Mouse (Mus musculus) adrenal gland (tissue): ENCODE results near the gene Prdm16.

Experiments used
- intact Hi-C: fragments of 180-260 bp; cut with DNase I; formaldehyde crosslinking; loops from one replicate; pipeline ENCODE4 v1.15.1; 2025

Prdm16 gene

DNA sequence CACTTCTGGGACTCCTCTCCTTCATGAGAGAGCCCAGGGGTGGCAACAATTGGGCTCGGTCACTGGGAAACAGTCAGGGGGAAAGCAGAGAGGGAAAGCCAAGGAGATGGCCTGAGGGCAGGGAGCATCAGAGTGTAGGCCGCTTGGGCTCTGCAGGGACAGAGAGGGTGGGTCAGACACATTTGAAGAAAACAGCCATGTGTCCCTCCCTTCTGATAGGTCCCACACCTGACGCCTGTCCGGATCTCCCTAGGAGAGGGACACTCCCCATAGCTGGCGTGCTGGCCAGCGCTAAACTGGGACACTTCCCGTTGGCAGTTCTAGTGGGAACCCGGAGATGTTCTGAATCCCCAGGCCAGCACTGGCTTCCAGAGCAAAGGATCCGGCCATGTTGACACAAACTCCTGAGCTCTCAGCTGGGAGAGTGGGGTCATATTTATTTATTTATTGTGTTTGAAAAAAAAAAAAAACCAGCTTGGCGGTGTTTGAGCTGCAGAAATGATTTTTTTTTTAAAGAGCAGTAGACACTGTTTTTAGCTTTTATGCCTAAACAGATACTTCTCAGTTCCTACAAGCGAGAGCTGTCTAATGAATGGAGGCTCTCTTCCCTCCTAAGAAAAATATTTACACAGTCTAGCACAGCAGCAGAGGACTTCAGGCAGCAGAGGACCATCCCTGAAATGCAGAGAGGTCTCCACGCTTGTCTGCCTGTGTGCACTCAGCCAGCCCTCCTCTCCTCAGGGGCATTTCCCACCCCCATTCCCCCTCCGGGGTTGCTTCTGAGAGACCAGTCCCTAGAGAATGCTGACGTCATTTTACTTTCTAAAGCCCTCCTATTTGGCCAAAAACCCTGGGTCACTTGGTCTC, 154.7 kb downstream of the Prdm16 start:
- intact Hi-C loops = no loop called here

DNA sequence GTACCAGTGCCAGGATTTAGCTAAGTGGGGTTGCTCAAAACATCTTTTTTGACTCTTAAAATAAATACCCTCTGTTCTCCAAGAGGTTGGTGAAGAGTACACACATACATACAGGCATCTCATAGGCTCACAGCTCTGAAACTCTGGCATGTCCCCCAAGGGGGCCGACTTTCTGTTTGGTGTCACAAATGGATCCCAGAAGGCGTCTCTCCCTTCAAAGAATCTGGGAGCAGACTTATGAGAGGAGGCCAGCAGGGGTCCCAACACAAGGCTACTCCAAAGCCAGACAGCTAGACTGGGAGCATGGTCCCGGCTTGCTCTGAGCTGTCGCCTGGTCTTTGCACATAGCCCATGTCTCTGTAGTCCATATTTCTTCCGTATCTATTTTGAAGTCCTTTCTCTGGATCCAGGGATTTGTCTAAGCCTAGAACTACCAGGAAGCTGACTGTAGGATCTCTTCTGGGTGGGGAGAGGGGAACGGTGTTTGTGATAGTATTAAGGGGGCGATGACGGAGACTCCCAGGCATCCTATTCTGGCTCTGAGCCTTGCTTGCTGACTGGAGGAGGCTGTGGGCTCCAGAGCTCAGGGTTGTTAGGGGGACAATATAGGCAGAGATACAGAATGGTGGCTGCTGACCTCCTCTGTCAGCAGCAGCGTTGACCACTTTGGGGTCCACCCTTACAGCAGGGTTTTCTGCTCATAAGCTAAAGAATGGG, 156.0 kb downstream of the Prdm16 start:
- intact Hi-C loops = no loop called here

DNA sequence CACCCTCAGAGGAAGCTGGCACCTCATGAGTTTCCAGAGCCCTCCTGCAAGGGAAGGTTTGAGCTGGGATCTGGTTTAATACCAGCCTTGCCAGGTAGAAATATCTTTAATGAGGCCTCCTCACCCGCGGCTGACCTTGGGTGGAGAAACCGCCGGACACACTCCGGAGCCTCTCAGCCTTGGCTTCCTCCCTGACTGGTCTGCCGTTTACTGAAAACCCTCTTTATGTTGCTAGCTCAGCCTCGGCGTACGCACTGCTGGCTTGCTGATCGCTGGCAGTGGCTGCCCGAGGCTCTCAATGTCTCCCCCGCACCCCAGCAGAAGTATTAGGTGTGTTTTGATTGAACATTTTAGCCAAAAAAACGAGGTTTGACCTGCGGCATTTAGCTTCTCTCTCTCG, 156.5 kb downstream of the Prdm16 start:
- intact Hi-C loops = no loop called here

DNA sequence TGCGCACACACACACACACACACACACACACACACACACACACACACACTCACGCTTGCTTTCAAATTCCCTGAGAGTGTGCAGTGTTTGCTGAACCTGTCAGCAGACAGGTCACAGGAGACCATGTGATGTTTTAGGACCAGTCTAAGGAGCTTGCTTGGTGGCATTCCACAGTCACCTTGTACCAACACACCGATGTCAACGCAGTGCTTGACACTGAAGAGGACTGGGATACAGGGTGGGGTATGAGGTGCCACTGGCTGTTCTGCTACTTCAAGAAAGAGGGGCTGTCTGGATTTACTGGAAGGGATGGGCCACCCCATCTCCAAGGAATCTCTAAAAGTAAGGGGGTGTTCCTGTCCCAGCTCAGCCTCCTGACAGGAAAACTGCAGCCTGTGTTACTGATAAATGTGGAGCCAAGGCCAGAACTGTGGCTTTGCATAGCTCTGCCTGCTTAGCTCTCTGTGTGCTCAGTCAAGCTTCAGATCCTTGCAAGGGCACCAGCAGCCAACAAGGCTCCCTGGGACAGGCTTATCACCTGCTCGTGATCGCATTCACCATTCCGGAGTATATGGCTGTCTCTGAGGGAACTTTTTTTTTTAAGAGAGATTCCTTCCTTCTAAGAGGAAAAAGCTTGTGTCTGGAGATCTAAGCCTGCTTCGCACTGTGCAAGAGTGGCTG, 157.6 kb downstream of the Prdm16 start:
- intact Hi-C loops = no loop called here

DNA sequence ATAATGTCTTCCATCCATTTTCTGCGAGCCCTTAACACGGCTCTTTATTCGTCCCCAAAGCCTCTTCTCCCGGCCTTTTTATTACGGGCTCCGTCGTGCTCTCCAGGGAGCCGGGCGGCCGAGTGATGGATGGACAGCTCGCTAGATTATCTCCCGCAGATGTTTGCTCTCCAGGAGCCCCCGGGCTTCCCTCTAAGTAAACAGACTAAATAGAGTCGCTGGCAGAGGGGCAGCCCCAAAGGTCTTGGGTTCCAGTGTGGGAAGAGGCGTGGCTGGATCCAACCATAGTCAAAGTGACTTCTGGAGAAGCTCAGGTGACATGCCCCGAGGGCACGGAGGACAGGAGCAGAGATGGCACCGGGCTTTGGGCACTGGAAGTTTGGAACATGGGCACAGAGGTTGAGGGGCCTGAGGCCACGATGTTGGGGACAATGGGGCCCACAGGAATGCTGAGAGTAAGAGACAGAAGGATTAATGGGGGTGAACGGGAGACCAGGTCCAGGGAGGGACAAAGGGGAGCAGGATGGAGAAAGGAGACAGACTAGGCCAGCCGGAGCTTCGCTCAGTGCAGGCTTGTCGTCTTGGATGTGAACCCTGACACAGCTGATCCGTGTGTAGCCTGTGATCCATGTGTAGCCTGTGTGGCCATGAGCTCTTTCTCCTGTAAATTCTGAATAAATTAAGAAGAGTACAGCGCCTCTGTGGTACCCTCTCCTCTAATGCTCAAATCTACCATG, 162.9 kb downstream of the Prdm16 start:
- intact Hi-C loops = no loop called here

DNA sequence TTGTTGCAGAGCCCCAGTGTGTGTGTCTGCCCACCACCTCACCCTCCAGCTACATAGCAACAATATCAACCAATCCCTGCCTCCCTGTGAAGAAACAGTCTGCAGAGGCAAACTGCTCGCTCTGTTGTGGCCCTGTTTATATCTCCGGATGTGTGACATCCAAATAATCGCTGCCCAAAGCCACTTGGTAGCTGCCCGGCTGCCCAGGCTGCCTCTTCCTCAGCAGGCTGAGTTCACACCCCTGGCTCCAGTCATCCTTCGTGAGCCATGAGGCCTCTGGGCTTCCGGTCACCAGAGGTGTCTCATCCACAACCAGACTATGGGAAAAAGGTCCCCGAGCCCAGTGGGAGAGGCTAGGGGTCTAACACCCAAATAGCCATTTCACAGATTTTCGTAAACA, 164.1 kb downstream of the Prdm16 start:
- intact Hi-C loops = no loop called here

DNA sequence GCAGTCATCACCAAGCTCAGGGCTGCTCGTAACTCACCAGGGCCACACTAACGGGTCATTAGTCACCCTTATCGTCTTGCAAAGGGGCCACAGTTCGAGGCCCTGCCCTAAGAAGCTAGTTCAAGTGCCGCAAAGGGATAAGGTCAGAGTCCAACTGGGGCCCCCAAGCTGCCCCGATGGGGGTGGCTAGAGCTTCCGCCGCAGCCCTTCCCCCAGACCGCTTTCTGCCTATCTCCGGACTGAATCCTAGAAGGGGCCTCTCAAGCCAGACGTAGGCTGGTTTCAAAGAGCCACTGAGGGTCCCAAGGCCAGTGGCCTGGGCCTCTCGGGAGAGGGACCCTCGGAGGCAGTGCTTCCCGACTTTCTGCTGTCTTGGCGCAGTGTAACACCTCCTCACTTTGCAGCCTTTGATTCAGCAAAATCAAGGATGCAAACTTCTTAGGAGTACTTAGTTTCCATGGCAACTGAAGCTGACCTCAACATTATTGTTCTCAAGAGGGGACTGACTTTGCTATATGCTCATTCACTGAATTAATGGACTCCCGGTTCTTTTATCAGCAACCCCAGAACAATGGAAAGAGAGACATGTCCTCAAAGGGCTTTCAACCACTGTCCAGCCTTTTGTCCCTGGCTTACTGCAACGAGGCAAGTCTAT, 165.1 kb downstream of the Prdm16 start:
- intact Hi-C loops = no loop called here

DNA sequence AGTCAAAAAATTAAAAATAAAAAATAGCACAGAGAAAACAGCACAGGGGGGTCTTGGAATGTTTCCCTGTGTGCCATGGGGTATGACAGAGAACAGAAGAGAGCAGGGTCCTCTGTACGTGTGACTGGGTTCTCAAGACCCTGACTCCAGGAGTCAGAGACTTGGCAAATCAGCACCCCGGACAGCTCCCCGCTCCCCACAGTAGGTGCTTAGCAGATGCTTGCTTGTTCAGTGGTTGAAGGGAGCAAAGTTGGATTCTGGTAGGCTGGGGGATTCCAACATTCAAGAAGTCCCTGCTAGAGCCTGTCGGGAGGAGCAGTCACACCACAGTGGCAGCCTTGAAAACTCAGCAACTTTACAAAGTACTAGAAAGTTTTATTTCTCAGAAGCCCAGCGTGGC, 170.4 kb downstream of the Prdm16 start:
- intact Hi-C loops = no loop called here

DNA sequence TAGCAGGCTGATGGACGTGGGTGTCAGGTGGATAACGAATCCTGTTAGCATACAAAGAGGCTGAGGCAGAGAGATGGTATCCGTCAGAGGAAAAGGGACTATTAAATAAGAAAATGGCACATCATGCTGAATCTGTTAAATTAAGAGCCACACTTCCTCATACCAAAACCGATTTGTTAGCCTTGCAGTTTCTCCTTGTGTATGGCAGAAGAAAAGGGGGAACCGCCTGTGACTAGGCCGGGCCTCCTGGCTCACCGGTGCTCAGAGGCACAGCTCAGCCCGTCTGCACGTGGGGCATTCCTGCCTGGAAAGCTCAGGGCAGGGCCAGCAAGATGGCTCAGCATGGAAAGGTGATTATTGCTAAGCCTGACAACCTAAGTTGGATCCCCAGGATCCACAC, 171.6 kb downstream of the Prdm16 start:
- intact Hi-C loops = no loop called here

DNA sequence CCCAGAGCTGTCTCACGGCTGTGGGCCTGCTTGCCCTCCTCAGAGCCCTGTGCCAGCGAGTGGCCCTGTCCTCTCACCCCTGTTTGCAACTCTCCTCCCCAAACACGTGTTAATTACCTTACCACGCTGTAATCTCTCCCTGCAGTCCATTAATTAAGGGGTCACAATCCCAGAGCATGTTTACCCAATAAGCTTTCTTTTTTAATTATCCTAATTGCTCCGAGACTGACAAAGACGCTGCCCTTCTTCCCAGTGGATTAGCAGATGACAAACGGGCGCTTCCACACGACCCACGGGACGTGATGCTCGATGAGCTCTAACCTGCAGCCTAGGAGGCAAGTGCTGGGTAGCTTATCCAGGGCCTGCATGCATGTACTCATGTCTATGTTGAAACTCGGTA, 176.7 kb downstream of the Prdm16 start:
- intact Hi-C loops = no loop called here

DNA sequence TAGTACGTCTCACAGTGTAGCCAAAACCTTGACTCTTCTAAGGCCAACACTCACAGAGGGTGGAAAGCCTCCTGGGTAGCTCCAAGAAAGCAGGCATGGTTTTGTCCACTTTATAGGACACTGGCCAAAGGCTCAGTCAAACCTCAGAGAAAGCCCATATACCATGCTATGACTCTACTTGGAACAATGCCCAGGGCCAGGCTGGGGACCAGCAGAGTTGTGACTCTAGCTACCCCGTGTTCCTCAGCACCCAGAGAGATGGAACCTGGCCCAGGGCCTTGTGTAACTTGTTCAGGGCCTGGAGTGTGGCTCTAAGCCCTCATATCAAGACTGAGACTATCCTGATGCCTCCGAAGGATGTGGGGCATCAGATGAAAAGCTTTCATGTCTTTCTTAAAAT, 178.9 kb downstream of the Prdm16 start:
- intact Hi-C loops = no loop called here

DNA sequence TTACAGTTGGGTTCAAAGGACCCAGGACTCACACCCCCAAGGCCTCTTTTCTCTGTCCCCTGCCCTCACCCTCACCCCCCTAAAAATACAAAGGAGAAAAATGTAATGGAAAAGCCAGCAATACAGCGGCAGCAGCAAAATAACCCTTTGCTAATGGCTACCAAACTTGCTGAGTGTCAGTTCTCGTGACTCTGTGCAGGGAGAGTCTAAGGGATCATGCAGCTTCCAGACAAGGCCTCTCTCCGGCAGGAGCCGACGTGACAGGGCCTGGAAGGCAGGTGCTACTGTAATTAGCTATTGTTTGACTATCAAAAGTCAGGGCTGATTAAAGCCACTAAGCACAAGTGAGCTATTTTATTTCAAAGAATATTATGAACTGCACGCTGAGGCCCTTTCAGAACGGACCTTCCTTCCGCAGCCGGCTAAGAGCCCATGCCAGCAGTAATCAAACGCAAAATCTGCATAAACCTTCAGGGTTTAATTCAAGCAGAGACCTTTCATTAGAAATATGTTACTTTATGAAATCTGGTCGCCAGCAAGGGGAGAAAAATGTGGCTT, 180.3 kb downstream of the Prdm16 start:
- intact Hi-C loops = no loop called here

DNA sequence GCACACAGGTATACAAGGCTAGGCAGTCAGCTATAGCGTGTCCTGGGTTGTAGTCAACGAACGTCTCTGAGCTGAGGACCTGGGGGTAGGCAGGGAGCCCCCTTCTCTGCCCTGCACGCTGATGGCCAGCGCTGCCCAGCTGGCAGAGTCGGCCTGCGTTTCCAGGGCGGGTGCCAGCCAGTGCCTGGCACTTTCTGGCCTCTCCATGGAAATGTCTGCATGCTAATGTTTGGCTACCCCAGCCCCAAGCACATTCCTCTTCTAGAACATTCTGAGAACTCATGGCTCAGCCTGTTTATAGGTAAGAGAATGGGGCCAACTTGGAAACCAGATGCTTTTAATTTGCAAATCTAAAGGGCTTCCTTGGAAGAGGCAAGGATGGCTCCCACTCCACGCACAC, 186.2 kb downstream of the Prdm16 start:
- intact Hi-C loops = no loop called here

DNA sequence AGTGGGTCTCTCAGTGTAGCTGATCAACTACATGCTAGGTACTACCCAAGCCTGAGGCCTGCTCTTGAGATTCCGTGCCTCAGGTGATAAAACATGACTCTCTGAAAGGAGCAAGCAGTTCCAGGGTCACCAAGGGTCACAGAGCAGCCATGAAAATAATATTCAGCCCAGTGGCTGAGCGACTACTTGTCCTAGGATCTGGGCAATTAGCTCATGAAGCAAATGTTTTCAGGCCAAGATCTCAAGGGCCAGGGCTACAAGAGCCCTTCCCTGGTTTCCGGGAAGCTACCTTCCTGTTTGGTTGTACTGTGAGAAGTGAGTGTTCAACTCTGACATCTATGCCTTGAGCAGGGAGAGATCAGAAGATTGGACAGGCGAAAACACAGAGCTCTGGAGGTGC, 186.6 kb downstream of the Prdm16 start:
- intact Hi-C loops = no loop called here

DNA sequence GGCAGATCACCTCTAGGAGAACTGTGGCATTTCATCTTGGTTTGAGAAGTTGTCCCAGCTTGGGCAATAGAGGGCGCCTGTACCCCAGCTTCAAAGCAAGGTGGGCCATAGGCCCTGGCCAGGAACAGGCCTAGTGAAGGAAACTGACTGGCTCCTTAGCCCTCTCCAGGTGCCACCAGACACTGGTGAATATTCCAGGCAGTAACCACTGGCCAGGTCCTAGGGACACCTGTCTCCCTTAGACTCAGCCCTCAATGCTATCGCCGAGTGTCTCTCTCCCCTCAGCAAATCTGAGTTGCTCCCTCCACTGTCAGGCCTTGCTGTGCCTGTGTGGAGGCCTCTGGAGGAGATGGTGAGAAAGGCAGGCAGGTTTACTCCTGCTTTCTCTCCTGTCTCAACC, 187.3 kb downstream of the Prdm16 start:
- intact Hi-C loops = loop anchor here (2.0 kb wide), 1 partner anchor 225 kb away; no protein-coding TSS in a partner anchor

DNA sequence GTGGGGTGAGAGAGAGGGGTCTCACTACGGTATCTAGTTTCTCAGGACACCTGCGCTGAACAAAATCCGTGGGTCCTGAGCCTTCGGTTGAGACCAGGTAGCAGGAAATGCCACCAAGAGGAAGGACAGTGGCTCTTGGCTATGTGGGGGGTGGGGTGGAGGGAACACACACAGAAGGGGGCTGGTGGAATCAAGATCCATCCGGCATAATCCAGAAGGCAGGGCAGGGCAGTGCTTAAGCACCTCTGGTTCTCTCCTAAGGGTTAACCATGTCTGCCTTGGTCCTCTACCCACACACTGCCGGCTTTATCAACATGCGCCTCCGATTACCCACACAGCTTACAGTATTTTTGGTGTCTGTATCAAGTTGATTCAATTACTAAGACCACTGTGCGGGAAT, 191.0 kb downstream of the Prdm16 start:
- intact Hi-C loops = no loop called here

DNA sequence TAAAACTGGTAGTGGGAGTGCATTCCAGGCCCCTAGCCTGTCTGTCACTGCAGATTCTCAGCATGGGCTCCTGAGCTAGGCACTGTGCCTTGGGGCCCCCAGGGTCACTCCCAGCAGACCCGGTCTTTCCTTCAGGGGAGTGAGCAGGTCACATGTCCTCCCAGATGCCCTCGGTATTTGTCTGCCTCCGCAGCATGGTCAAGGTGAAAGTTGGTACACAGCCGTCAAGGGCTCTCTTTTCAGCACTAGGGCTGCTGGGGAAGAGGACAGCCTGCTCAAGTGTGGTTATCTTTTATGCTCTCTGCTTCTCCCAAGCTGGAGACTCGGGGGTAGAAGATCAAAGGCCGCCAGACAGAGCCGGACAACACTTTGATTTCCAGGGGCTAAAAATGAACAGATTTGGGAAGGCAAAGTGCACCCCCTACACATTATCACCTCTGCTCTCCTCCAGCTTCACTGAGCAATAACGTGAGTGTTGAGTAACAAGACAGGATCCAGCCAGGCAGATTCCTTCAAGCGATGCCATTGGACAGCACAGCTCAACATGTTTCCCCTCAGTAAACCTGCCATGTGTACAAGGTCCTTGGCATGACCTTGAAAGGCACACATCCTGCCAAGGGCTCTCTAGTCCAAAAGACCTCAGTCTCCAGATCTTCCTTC, 193.9 kb downstream of the Prdm16 start:
- intact Hi-C loops = no loop called here

DNA sequence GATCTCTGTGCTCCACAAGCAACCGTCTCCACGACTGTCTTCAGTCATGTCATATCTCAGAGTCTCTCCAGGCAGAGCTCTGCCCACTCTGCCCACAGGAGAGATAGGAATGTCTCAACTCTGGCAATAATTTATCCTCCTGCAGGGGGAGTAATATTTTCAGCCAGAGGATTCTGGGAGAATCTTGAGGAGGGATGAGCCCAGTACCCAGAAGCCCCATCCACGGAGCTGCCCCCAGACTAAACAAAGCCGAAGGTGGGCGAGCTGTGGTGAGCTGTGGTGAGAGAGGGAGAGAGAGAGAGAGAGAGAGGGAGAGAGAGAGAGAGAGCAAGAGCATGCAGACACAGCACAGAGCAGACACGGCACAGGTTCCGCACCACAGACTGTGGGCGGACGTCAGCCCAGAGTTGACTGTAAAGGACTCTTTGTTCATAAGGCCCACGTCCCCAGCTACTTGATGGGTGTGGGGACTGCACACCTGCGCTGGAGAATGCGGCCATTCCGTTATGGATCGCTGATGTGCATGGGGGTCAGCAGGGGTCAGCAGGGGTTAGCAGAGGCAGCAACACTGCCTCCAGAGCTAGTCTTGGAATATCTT, 197.1 kb downstream of the Prdm16 start:
- intact Hi-C loops = no loop called here

DNA sequence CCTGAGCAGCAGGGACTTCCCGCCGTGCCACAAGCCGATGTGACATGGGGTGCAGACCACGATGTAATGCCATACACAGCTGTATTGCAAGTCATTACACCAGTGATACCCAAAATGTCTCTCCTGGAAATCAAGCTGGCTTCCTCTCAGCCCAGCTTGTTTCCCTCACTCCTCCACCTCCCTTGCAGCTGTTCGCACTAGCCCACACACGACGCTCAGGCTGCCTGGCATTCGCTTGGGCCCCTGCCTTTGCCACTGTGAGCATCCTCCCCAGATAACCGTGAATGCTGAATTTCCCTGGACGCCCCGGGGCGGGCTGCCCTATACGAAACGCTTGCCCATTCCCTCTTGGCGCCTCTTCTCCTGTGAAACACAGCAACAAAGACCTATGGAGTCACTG, 198.1 kb downstream of the Prdm16 start:
- intact Hi-C loops = no loop called here

DNA sequence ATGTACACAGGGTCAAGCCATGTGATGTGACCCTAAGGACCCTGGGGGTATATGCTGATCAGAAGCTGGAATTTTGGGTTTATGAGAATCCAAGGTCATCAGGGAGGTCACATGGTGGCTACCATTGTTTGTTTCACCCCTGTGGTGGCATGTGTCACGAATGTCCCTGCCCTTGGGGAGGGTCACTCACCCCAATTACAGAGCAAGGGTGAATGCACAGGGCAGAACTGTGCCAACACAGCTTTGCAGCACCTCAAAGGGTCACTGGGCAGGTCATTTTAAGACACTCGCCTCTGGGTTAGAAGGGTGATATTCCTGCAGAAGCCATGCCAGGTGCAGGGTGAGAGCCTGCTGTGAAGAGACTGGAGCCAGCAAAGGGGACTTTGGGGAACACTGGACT, 206.9 kb downstream of the Prdm16 start:
- intact Hi-C loops = no loop called here
